Mouse (Mus musculus) spleen, adult 2 months (tissue): ENCODE results near the gene Fkbp9.

ENCODE experiments used
- CTCF ChIP-seq: fragments of 200-500 bp; IDR thresholded peaks from 2 replicates; pipeline ENCODE4 v1.5.1; 2011; ENCODE audit warnings: mild to moderate bottlenecking, inconsistent platforms; ENCODE audit not compliant: insufficient read depth, insufficient read length, insufficient replicate concordance; ENCODE audit errors: extremely low read depth
- POLR2A ChIP-seq: fragments of 200-500 bp; IDR thresholded peaks from 2 replicates; pipeline ENCODE4 v1.6.1; 2011; ENCODE audit warnings: low read depth, low read length, inconsistent platforms

- TF ChIP-seq CTCF (no peak), POLR2A (no peak)
Measured at GRCm38 (mm10) chr6:56794834-56795233, 37.0 kb upstream of the Fkbp9 start.
